ENCODE assay signal across 8 mouse cellular contexts in genomic region chr9:14642251-14643021, GRCm38 (mm10). TPM values are rescaled to one million over a fixed set of nuclear protein-coding genes. Genes with fewer than 3 reads are reported as not detected.
A peak's percentile ranks its signal among the peaks of the same experiment; 100 is the strongest.
DNase-seq lines count a peak whose midpoint lies in the region; ATAC-seq and TF ChIP-seq lines count a peak whose summit lies in the region.

No protein-coding gene starts in this region.

- H3K4me2 ChIP-seq in liver, postnatal 0 days (ENCODE audit: low read depth, low read length), result no peak overlapping the region
- H3K4me2 ChIP-seq in liver, embryonic 11.5 days, result no peak overlapping the region
- no peak overlapping the region for H3K4me2 ChIP-seq in midbrain, embryonic 12.5 days (replicated peaks)

- 20% methylated on average over 5 of the region's 5 CpGs for WGBS in liver, postnatal 0 days (ENCODE audit: insufficient replicate concordance)
- 12% methylated on average over 5 of the region's 5 CpGs for WGBS in liver, embryonic 11.5 days
- WGBS in midbrain, embryonic 12.5 days, result 17% methylated on average over 5 of the region's 5 CpGs

- no peak for TF ChIP-seq EP300 in liver, postnatal 0 days (IDR thresholded peaks at IDR 0.05; ENCODE audit: low read depth)

- H3K9me3 ChIP-seq in liver, postnatal 0 days (ENCODE audit: low read length), result no peaks in the 10 kb centered on the region
- no peaks in the 10 kb centered on the region for H3K9me3 ChIP-seq in liver, embryonic 11.5 days (ENCODE audit: control insufficient read depth, low read length)
- no peaks in the 10 kb centered on the region for H3K9me3 ChIP-seq in midbrain, embryonic 12.5 days

- H3K4me1 ChIP-seq in liver, postnatal 0 days (ENCODE audit: insufficient read depth), result peaks cover 3% of the 10 kb centered on the region; the same call in 1 of the 2 replicates
- peaks cover 4% of the 10 kb centered on the region; the same call in 1 of the 2 replicates for H3K4me1 ChIP-seq in liver, embryonic 11.5 days (replicated peaks; ENCODE audit: control insufficient read depth, insufficient read depth, low read length)
- H3K4me1 ChIP-seq in midbrain, embryonic 12.5 days, result peaks cover 24% of the 10 kb centered on the region

- no peaks in the 10 kb centered on the region for H3K27me3 ChIP-seq in liver, postnatal 0 days (ENCODE audit: insufficient read depth, low read length)
- H3K27me3 ChIP-seq in liver, embryonic 11.5 days (replicated peaks; ENCODE audit: control insufficient read depth, insufficient read depth, low read length), result no peaks in the 10 kb centered on the region
- H3K27me3 ChIP-seq in midbrain, embryonic 12.5 days, result peaks cover 17% of the 10 kb centered on the region

- ATAC-seq in liver, postnatal 0 days, result peak; percentile 13; the same call in 1 of the 2 replicates
- ATAC-seq in liver, embryonic 11.5 days (replicated peaks; ENCODE audit: low FRiP score), result no peak
- ATAC-seq in midbrain, embryonic 12.5 days (ENCODE audit: low FRiP score, low read depth), result peak; percentile 69
- ATAC-seq in erythroblast, adult 5-6 weeks (replicated peaks; ENCODE audit: low FRiP score, poor library complexity, severe bottlenecking), result no peak

- H3K27ac ChIP-seq in liver, postnatal 0 days (ENCODE audit: low read depth), result peak overlapping the region; percentile 63; the same call in 1 of the 2 replicates
- H3K27ac ChIP-seq in liver, embryonic 11.5 days (ENCODE audit: low read depth, low read length), result no peak overlapping the region; the same call in 1 of the 2 replicates
- peak overlapping the region; percentile 61 for H3K27ac ChIP-seq in midbrain, embryonic 12.5 days (replicated peaks)

- TF ChIP-seq CTCF in liver, postnatal 0 days (IDR thresholded peaks at IDR 0.05; ENCODE audit: low read depth), result no peak

- no peak overlapping the region for H3K9ac ChIP-seq in liver, postnatal 0 days (replicated peaks)
- H3K9ac ChIP-seq in liver, embryonic 11.5 days (ENCODE audit: low read depth, low read length), result no peak overlapping the region
- H3K9ac ChIP-seq in midbrain, embryonic 12.5 days (replicated peaks), result no peak overlapping the region

- H3K4me3 ChIP-seq in liver, postnatal 0 days (ENCODE audit: low read depth, low read length), result no peak overlapping the region
- no peak overlapping the region for H3K4me3 ChIP-seq in liver, embryonic 11.5 days (ENCODE audit: low read depth, low read length)
- no peak overlapping the region for H3K4me3 ChIP-seq in midbrain, embryonic 12.5 days

- DNase-seq in liver, postnatal 0 days, result no peak
- DNase-seq in liver, embryonic 11.5 days (ENCODE audit: low spot score), result no peak
- DNase-seq in forelimb bud, embryonic 11.5 days (ENCODE audit: low read depth, low spot score), result peak; percentile 89
- peak; percentile 23 for DNase-seq in kidney, adult 18-20 months
- no peak for DNase-seq in right cerebral cortex, postnatal 4 days
- no peak for DNase-seq in cerebellum, postnatal 36 days

- H3K36me3 ChIP-seq in liver, postnatal 0 days (replicated peaks; ENCODE audit: insufficient read depth, low read length), result no peaks in the 10 kb centered on the region
- no peaks in the 10 kb centered on the region for H3K36me3 ChIP-seq in liver, embryonic 11.5 days (ENCODE audit: control insufficient read depth, insufficient read depth, low read length)
- no peaks in the 10 kb centered on the region for H3K36me3 ChIP-seq in midbrain, embryonic 12.5 days

RNA-seq across cellular contexts. Expression of gene Amotl1, which starts 2.4 kb away (rescaled TPM):
- polyA plus RNA-seq in liver, postnatal 0 days (2015; fragmentation: Nextera tagmentation; extraction: Ambion mirVana), result 1.6 and 1.9 TPM in 2 replicates
- polyA plus RNA-seq in liver, embryonic 11.5 days (2014; fragmentation: Nextera tagmentation; extraction: Ambion mirVana), result 8.5 and 9.5 TPM in 2 replicates
- 14.6 and 15.7 TPM in 2 replicates for polyA plus RNA-seq in midbrain, embryonic 12.5 days (2016; fragmentation: Nextera tagmentation; extraction: Ambion mirVana)
- 0.21 TPM in 1 of 2 replicates, not detected in the other for total RNA-seq in erythroblast, adult 5-6 weeks (2015; ENCODE audit: low replicate concordance)
- total RNA-seq in erythroblast, adult 5-6 weeks (2017; ENCODE audit: low replicate concordance), result not detected in 2 replicates

Comparison
In these comparisons a context has a peak if more than half of its experiments do, and no peak if none do; other contexts are left out.
1. ATAC-seq: peak in liver, postnatal 0 days (single experiment) and midbrain, embryonic 12.5 days (single experiment); none in liver, embryonic 11.5 days (single experiment) and erythroblast, adult 5-6 weeks (single experiment).
2. DNase-seq: peak in forelimb bud, embryonic 11.5 days (single experiment) and kidney, adult 18-20 months (single experiment); none in liver, postnatal 0 days (single experiment), liver, embryonic 11.5 days (single experiment), right cerebral cortex, postnatal 4 days (single experiment) and cerebellum, postnatal 36 days (0 of 2).